Mouse (Mus musculus) neural tube, embryonic 13.5 days (tissue): Measurements from ENCODE around the gene Aprt. TPM values are rescaled to one million over a fixed set of nuclear protein-coding genes. Genes with fewer than 3 reads are reported as not detected.
A peak's percentile ranks its signal among the peaks of the same experiment; 100 is the strongest.

Experiments used
- ATAC-seq: fragments of 200-750 bp; cut with Nextera tagmentation; 2 replicates; pipeline ENCODE4 v1.8.0; 2017; ENCODE audit warnings: low read depth, mild to moderate bottlenecking, moderate TSS enrichment, moderate library complexity
- H3K27ac ChIP-seq: fragments of 300-500 bp; sonication (generic); replicated peaks from 2 replicates; pipeline ENCODE4 v1.5.1; 2015; ENCODE audit warnings: moderate library complexity, mild to moderate bottlenecking, inconsistent platforms
- H3K27me3 ChIP-seq: fragments of 300-500 bp; sonication (generic); 2 replicates; pipeline ENCODE4 v1.6.1; 2015; ENCODE audit warnings: mild to moderate bottlenecking, inconsistent platforms
- H3K36me3 ChIP-seq: fragments of 300-500 bp; sonication (generic); 2 replicates; pipeline ENCODE4 v1.6.1; 2015; ENCODE audit warnings: mild to moderate bottlenecking, inconsistent platforms
- H3K4me1 ChIP-seq: fragments of 300-500 bp; sonication (generic); replicated peaks from 2 replicates; pipeline ENCODE4 v1.6.1; 2015; ENCODE audit warnings: inconsistent platforms
- H3K4me2 ChIP-seq: fragments of 300-500 bp; sonication (generic); 2 replicates; pipeline ENCODE4 v1.6.1; 2015; ENCODE audit warnings: inconsistent platforms, mild to moderate bottlenecking, moderate library complexity
- H3K4me3 ChIP-seq: fragments of 300-500 bp; sonication (generic); 2 replicates; pipeline ENCODE4 v1.5.1; 2015; ENCODE audit warnings: mild to moderate bottlenecking, inconsistent platforms
- H3K9ac ChIP-seq: fragments of 300-500 bp; sonication (generic); 2 replicates; pipeline ENCODE4 v1.6.1; 2015; ENCODE audit warnings: moderate library complexity, mild to moderate bottlenecking, inconsistent platforms
- H3K9me3 ChIP-seq: fragments of 300-500 bp; sonication (generic); 2 replicates; pipeline ENCODE4 v1.6.1; 2016; ENCODE audit warnings: inconsistent platforms
- WGBS: fragments of 180-500 bp; shearing (Covaris S2); methylation state at CpG from one replicate; pipeline ENCODE4 v1.1.7; 2015; 5-methylcytosine and 5-hydroxymethylcytosine counted together
- polyA plus RNA-seq: library from polyadenylated mRNA; unstranded; fragments of >200 nt; fragmentation: Nextera tagmentation; extraction: Ambion mirVana; gene quantifications from 2 replicates; pipeline ENCODE4 v1.2.1, GENCODE M21; 2015

Aprt gene
- polyA plus RNA-seq, 1 experiment from 2014 or later = 161 TPM

GRCm38 (mm10) chr8:122610612-122611277, 34.0 kb upstream of the Aprt start:
- WGBS = 2% methylated on average over 20 of the region's 20 CpGs

GRCm38 (mm10) chr8:122610209-122610608, 33.5 kb upstream of the Aprt start:
- ATAC-seq = no peak
- no peaks in the 10 kb centered on the region for H3K9me3 ChIP-seq
- H3K9ac ChIP-seq = peak overlapping the region; percentile 81; the same call in 1 of the 2 replicates
- 65% methylated on average over 4 of the region's 4 CpGs for WGBS
- peak overlapping the region; percentile 94 for H3K4me2 ChIP-seq
- H3K4me3 ChIP-seq = peak overlapping the region; percentile 75; the same call in 1 of the 2 replicates
- H3K36me3 ChIP-seq = peaks cover 4% of the 10 kb centered on the region; the same call in 1 of the 2 replicates
- H3K27ac ChIP-seq = 0 out of 2 replicates have a peak overlapping the region, but pooled peaks have one; percentile 38
- H3K27me3 ChIP-seq = no peaks in the 10 kb centered on the region
- H3K4me1 ChIP-seq = peaks cover 23% of the 10 kb centered on the region

More at GRCm38 (mm10) chr8:122610612-122611277, 34.0 kb upstream of the Aprt start:
- no peaks in the 10 kb centered on the region for H3K9me3 ChIP-seq
- peaks cover 6% of the 10 kb centered on the region; the same call in 1 of the 2 replicates for H3K36me3 ChIP-seq
- peak overlapping the region; percentile 75 for H3K4me3 ChIP-seq
- H3K27me3 ChIP-seq = no peaks in the 10 kb centered on the region
- ATAC-seq = peak; percentile 8; the same call in 1 of the 2 replicates
- H3K4me2 ChIP-seq = peak overlapping the region; percentile 94
- H3K4me1 ChIP-seq = peaks cover 23% of the 10 kb centered on the region
- peak overlapping the region; percentile 81 for H3K9ac ChIP-seq
- peak overlapping the region; percentile 89 for H3K27ac ChIP-seq

DNA sequence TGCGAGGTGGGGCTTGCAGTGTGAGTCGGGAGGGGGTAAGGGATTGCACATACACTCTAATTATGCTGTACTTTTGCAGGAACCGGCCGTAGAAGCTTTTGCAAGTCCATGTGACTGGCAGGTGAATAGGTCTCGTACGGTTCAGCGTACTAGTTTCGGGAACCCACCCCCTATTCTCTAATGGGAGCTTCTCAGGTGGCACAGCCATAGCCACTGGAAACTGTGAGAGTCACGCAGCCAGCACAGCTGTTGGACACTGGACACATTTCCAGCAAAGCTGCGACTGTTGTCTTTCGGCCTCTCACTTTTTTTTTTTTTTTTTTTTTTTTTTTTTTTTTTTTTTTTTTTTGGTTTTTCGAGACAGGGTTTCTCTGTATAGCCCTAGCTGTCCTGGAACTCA, 30.1 kb upstream of the Aprt start:
- H3K4me2 ChIP-seq = no peak overlapping the region
- H3K4me3 ChIP-seq = no peak overlapping the region
- H3K36me3 ChIP-seq = no peaks in the 10 kb centered on the region
- H3K9me3 ChIP-seq = no peaks in the 10 kb centered on the region
- no peak overlapping the region for H3K27ac ChIP-seq
- H3K9ac ChIP-seq = no peak overlapping the region
- WGBS = 85% methylated on average over 11 of the region's 12 CpGs
- peaks cover 10% of the 10 kb centered on the region for H3K4me1 ChIP-seq
- no peaks in the 10 kb centered on the region for H3K27me3 ChIP-seq
- no peak for ATAC-seq

DNA sequence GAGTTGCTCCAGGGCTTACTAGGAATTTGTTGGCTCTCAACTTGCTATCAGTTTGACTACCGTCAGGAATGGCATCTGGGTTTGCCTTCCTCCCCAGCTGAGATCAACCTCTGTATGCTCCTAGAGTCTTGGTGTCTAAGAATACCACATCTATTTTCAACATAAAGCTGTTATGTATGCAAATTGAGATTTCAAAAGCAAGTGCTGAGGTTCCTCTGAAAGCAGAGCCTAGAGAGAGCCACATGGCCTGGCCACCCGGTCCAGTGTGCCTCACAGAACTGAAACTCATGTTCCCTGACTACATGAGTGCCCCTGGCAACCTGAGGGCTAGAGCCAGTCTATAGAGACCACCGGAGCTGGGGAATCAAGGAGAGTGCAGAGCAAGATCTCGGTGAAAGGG, 28.7 kb upstream of the Aprt start:
- Histone ChIP-seq H3K27me3 (no peaks in the 10 kb centered on the region), H3K4me3 (no peak overlapping the region), H3K4me1 (peaks cover 3% of the 10 kb centered on the region), H3K9me3 (no peaks in the 10 kb centered on the region), H3K36me3 (no peaks in the 10 kb centered on the region), H3K4me2 (no peak overlapping the region), H3K27ac (no peak overlapping the region), H3K9ac (no peak overlapping the region)
- ATAC-seq = no peak
- 77% methylated on average over 4 of the region's 4 CpGs for WGBS

GRCm38 (mm10) chr8:122604640-122605039, 27.9 kb upstream of the Aprt start:
- WGBS = 41% methylated on average over 1 of the region's 1 CpGs
- no peaks in the 10 kb centered on the region for H3K36me3 ChIP-seq
- H3K9me3 ChIP-seq = no peaks in the 10 kb centered on the region
- no peak overlapping the region for H3K4me2 ChIP-seq
- no peak overlapping the region for H3K9ac ChIP-seq
- no peak overlapping the region for H3K27ac ChIP-seq
- no peaks in the 10 kb centered on the region for H3K4me1 ChIP-seq
- no peak overlapping the region for H3K4me3 ChIP-seq
- no peaks in the 10 kb centered on the region for H3K27me3 ChIP-seq
- no peak for ATAC-seq

- no peak for ATAC-seq
- Histone ChIP-seq H3K36me3 (no peaks in the 10 kb centered on the region), H3K4me2 (no peak overlapping the region), H3K9me3 (no peaks in the 10 kb centered on the region), H3K4me1 (no peaks in the 10 kb centered on the region), H3K4me3 (no peak overlapping the region), H3K27ac (no peak overlapping the region), H3K9ac (no peak overlapping the region), H3K27me3 (no peaks in the 10 kb centered on the region)
- WGBS = 84% methylated on average over 9 of the region's 9 CpGs
Measured at GRCm38 (mm10) chr8:122600666-122601065, 24.0 kb upstream of the Aprt start.

GRCm38 (mm10) chr8:122596031-122596430, 19.3 kb upstream of the Aprt start:
- Histone ChIP-seq H3K4me3 (no peak overlapping the region), H3K9ac (no peak overlapping the region), H3K9me3 (no peaks in the 10 kb centered on the region), H3K36me3 (no peaks in the 10 kb centered on the region), H3K4me2 (no peak overlapping the region), H3K4me1 (peaks cover 16% of the 10 kb centered on the region; the same call in 1 of the 2 replicates), H3K27ac (no peak overlapping the region), H3K27me3 (no peaks in the 10 kb centered on the region)
- no peak for ATAC-seq
- WGBS = 62% methylated on average over 4 of the region's 4 CpGs

DNA sequence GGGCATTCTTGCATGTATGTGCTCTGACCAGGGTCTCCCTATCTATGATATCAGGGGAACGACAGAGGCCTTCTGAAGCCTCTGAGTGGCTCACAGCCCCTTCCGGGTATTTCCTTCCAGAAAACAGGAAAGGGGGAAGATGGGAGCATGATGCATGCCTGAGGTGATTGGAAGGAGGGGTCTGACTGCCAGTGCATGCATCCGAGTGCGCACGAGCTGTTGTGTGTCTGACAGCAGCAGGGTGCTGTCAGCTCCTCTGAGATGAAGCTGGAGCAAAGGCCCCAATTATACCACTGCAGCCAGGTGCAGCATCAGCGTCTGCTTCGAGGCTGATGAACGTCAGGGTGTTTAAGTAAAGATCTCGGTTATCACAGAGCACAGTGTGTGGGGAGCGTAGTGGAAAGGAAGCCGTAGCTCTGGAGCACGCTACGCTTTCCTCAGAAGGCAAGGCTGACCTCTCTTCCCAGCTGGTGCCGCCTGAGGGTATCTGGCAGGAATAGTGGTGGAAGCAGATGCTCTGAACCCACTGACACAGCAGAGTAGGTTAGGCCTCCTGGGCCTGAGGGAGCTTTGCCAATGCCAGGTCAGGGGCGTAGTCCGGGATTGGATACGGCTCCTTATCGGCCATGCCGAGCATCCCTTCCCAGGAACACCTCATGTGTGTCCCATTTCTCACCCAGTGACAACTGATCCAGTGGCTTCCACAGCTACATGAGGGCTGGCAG, 17.2 kb upstream of the Aprt start:
- H3K36me3 ChIP-seq = no peaks in the 10 kb centered on the region
- H3K9ac ChIP-seq = 0 out of 2 replicates have a peak overlapping the region, but pooled peaks have one; percentile 23
- H3K27me3 ChIP-seq = no peaks in the 10 kb centered on the region
- WGBS = 66% methylated on average over 19 of the region's 19 CpGs
- H3K4me1 ChIP-seq = peaks cover 16% of the 10 kb centered on the region; the same call in 1 of the 2 replicates
- no peak overlapping the region for H3K4me3 ChIP-seq
- no peaks in the 10 kb centered on the region for H3K9me3 ChIP-seq
- no peak overlapping the region for H3K4me2 ChIP-seq
- peak; percentile 29; the same call in 1 of the 2 replicates for ATAC-seq
- H3K27ac ChIP-seq = peak overlapping the region; percentile 72

GRCm38 (mm10) chr8:122593240-122593639, 16.5 kb upstream of the Aprt start:
- ATAC-seq = no peak
- Histone ChIP-seq H3K9me3 (no peaks in the 10 kb centered on the region), H3K27ac (peak overlapping the region; percentile 72), H3K4me2 (no peak overlapping the region), H3K4me3 (no peak overlapping the region), H3K27me3 (no peaks in the 10 kb centered on the region), H3K36me3 (no peaks in the 10 kb centered on the region), H3K9ac (0 out of 2 replicates have a peak overlapping the region, but pooled peaks have one; percentile 23), H3K4me1 (peaks cover 16% of the 10 kb centered on the region; the same call in 1 of the 2 replicates)
- 64% methylated on average over 12 of the region's 12 CpGs for WGBS

DNA sequence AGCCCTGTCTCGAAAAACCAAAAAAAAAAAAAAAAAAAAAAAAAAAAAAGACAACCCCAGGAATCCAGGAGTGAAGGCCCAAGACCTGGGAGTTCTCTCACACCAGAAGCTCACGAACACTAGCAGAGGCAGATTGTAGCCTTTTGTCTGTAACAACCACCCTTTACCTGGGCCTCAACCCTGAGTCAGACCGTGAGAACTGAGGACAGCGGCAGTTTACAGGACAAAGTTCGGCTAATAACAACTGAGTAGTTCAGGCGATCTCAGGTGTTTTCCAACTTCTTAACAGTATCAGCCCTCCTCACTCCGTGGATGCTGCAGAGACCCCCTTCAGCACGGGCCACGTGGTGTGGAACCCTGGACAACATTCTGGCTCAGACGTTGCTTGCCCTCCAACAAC, 10.0 kb upstream of the Aprt start:
- no peak for ATAC-seq
- Histone ChIP-seq H3K36me3 (no peaks in the 10 kb centered on the region), H3K27ac (no peak overlapping the region), H3K27me3 (no peaks in the 10 kb centered on the region), H3K9ac (no peak overlapping the region), H3K4me3 (no peak overlapping the region), H3K4me2 (no peak overlapping the region), H3K9me3 (no peaks in the 10 kb centered on the region), H3K4me1 (peaks cover 23% of the 10 kb centered on the region)
- 83% methylated on average over 10 of the region's 10 CpGs for WGBS

DNA sequence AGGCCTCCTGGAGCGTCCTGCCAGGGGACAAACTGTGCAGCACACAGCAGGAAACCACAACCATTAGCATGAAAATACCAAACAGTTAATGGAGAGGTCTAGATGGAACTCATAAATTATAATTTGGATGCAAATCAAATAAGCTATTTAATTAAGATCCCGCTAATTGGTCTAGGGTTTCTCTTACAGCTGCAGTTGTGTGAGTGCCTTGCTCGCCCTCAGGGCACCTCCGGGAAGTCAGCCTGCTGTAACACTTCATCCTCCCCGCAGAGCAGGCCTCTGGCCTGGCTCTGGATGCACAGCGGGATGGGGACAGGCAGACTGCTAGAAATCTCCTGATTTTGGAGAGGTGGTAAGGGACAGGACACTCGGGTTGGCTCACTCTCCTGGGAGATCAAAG, 9.5 kb upstream of the Aprt start:
- Histone ChIP-seq H3K9me3 (no peaks in the 10 kb centered on the region), H3K9ac (no peak overlapping the region), H3K4me2 (no peak overlapping the region), H3K27ac (no peak overlapping the region), H3K4me1 (peaks cover 23% of the 10 kb centered on the region), H3K27me3 (no peaks in the 10 kb centered on the region), H3K36me3 (no peaks in the 10 kb centered on the region), H3K4me3 (no peak overlapping the region)
- 30% methylated on average over 7 of the region's 7 CpGs for WGBS
- ATAC-seq = 0 out of 2 replicates have a peak, but pooled peaks have one; percentile 63

- 71% methylated on average over 14 of the region's 14 CpGs for WGBS
- Histone ChIP-seq H3K4me3 (no peak overlapping the region), H3K27ac (no peak overlapping the region; the same call in 1 of the 2 replicates), H3K4me2 (no peak overlapping the region), H3K27me3 (no peaks in the 10 kb centered on the region), H3K9me3 (no peaks in the 10 kb centered on the region), H3K4me1 (peaks cover 23% of the 10 kb centered on the region), H3K36me3 (no peaks in the 10 kb centered on the region), H3K9ac (no peak overlapping the region)
- no peak for ATAC-seq
Measured at GRCm38 (mm10) chr8:122585411-122585891, 8.7 kb upstream of the Aprt start.
